Mouse (Mus musculus): ENCODE results near the gene Cldn34d.
A peak's percentile ranks its signal among the peaks of the same experiment; 100 is the strongest.

The Cldn34d gene

DNA sequence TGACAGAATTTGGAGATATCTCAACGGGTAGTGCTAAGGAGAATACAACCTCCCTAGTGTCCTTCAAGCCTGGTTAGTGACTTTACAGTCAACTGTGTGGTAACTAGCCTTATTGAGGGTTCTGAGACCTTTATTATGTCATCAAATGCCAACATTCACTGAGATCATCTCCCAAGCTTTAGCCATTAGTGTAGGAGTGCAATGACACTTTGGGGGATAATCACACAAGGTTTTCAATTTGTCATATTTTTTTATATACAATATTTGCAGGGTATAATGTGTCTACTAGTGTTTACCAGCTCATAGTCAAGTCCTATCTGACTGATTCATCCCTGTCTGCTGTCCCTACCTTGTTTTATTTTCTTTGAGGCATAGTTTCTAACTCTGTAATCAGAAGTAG, at the start of gene Cldn34d:
Gene Cldn34d (minus strand): TSS at position 101 of the 400 bp plus-strand sequence.
- no peak for DNase-seq (ENCODE audit: low read depth, low spot score)

DNA sequence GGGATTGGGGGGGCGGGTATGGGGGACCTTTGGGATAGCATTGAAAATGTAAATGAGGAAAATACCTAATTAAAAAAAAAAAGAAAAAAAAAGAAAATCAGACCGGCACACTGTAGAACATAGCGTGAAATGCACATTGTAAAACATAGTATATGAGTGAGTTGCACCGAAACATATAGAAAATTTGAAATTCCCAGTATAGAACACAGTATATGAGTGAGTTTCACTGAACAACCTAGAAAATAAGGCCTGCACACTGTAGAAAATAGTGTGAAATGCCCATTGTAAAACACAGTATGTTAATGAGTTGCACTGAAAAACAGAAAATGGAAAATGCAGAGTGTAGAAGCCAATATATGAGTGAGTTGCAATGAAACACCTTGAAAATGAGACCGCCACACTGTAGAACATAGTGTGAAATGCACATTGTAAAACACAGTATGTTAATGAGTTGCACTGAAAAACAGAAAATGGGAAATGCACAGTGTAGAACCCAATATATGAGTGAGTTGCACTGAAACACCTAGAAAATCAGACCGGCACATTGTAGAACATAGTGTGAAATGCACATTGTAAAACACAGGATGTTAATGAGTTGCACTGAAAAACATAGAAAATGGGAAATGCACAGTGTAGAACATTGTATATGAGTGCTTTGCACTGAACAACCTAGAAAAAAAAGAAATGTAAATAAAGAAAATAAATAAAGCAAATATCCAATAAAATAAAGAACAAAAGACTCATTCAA, 4.1 kb downstream of the Cldn34d start:
- peak; percentile 92 for DNase-seq (ENCODE audit: low read depth, low spot score)
